8 mouse cellular contexts compared by ENCODE assay signal in genomic region chr19:53019716-53020463, GRCm38 (mm10). TPM values are rescaled to one million over a fixed set of nuclear protein-coding genes. Genes with fewer than 3 reads are reported as not detected.
DNase-seq lines count a peak whose midpoint lies in the region; ATAC-seq and TF ChIP-seq lines count a peak whose summit lies in the region.

No protein-coding gene starts in this region.

- no peak overlapping the region for H3K4me3 ChIP-seq in heart, embryonic 12.5 days
- H3K4me3 ChIP-seq in bone marrow, adult 2 months (replicated peaks; ENCODE audit: control insufficient read depth, low read depth, low read length): no peak overlapping the region
- H3K4me3 ChIP-seq in forebrain, embryonic 14.5 days (ENCODE audit: low read depth, low read length): no peak overlapping the region
- H3K4me3 ChIP-seq in lung, postnatal 0 days (ENCODE audit: low read depth, low read length): no peak overlapping the region

- H3K4me2 ChIP-seq in heart, embryonic 12.5 days: no peak overlapping the region
- H3K4me2 ChIP-seq in forebrain, embryonic 14.5 days (ENCODE audit: low read length): no peak overlapping the region
- H3K4me2 ChIP-seq in lung, postnatal 0 days (replicated peaks; ENCODE audit: low read depth, low read length): no peak overlapping the region

- no peaks in the 10 kb centered on the region for H3K9me3 ChIP-seq in heart, embryonic 12.5 days (replicated peaks)
- no peaks in the 10 kb centered on the region for H3K9me3 ChIP-seq in forebrain, embryonic 14.5 days (replicated peaks; ENCODE audit: control insufficient read depth, low read length)
- no peaks in the 10 kb centered on the region for H3K9me3 ChIP-seq in lung, postnatal 0 days (ENCODE audit: low read length)

- H3K27me3 ChIP-seq in heart, embryonic 12.5 days (replicated peaks): no peaks in the 10 kb centered on the region
- H3K27me3 ChIP-seq in forebrain, embryonic 14.5 days (replicated peaks; ENCODE audit: control insufficient read depth, insufficient read depth, low read length): no peaks in the 10 kb centered on the region
- H3K27me3 ChIP-seq in lung, postnatal 0 days (replicated peaks; ENCODE audit: insufficient read depth, low read length): no peaks in the 10 kb centered on the region

- no peak overlapping the region for H3K27ac ChIP-seq in heart, embryonic 12.5 days (ENCODE audit: poor library complexity, severe bottlenecking)
- no peak overlapping the region for H3K27ac ChIP-seq in bone marrow, adult 2 months (ENCODE audit: control insufficient read depth, insufficient read depth, low read depth, low read length, poor library complexity)
- no peak overlapping the region for H3K27ac ChIP-seq in forebrain, embryonic 14.5 days (ENCODE audit: low read depth, low read length)
- H3K27ac ChIP-seq in lung, postnatal 0 days (ENCODE audit: low read length): peak overlapping the region; percentile 57; the same call in 1 of the 2 replicates

- TF ChIP-seq EP300 in lung, postnatal 0 days (IDR thresholded peaks at IDR 0.05): no peak; the same call in 1 of the 2 replicates

- peaks cover 84% of the 10 kb centered on the region for H3K4me1 ChIP-seq in heart, embryonic 12.5 days (replicated peaks)
- no peaks in the 10 kb centered on the region; the same call in 1 of the 2 replicates for H3K4me1 ChIP-seq in bone marrow, adult 2 months (ENCODE audit: control insufficient read depth, insufficient read depth, low read length)
- 0 out of 2 replicates have a peak, but pooled peaks cover 2% of the 10 kb centered on the region for H3K4me1 ChIP-seq in forebrain, embryonic 14.5 days (ENCODE audit: control insufficient read depth, insufficient read depth, low read length)
- no peaks in the 10 kb centered on the region; the same call in 1 of the 2 replicates for H3K4me1 ChIP-seq in lung, postnatal 0 days (ENCODE audit: insufficient read depth, low read depth, low read length)

- 66% methylated on average over 13 of the region's 13 CpGs for WGBS in heart, embryonic 12.5 days
- 64% methylated on average over 13 of the region's 13 CpGs for WGBS in bone marrow, adult 2 months
- 66% methylated on average over 13 of the region's 13 CpGs for WGBS in forebrain, embryonic 14.5 days
- 44% methylated on average over 13 of the region's 13 CpGs for WGBS in lung, postnatal 0 days

- peaks cover 38% of the 10 kb centered on the region for H3K36me3 ChIP-seq in heart, embryonic 12.5 days
- H3K36me3 ChIP-seq in forebrain, embryonic 14.5 days (ENCODE audit: control insufficient read depth, insufficient read depth, low read length): peaks cover 27% of the 10 kb centered on the region
- H3K36me3 ChIP-seq in lung, postnatal 0 days (ENCODE audit: insufficient read depth, low read length): no peaks in the 10 kb centered on the region

- no peak for TF ChIP-seq POLR2A in bone marrow, adult 2 months (IDR thresholded peaks at IDR 0.05; ENCODE audit: borderline replicate concordance, control insufficient read depth, low read depth, low read length)

- no peak for ATAC-seq in heart, embryonic 12.5 days (ENCODE audit: insufficient number of reproducible peaks, low FRiP score)
- no peak; the same call in 1 of the 2 replicates for ATAC-seq in forebrain, embryonic 14.5 days
- peak; percentile 57 for ATAC-seq in lung, postnatal 0 days

- no peak overlapping the region for H3K9ac ChIP-seq in heart, embryonic 12.5 days
- H3K9ac ChIP-seq in forebrain, embryonic 14.5 days (ENCODE audit: low read length): no peak overlapping the region
- H3K9ac ChIP-seq in lung, postnatal 0 days (replicated peaks; ENCODE audit: low read depth): no peak overlapping the region

- TF ChIP-seq CTCF in bone marrow, adult 2 months (IDR thresholded peaks at IDR 0.05; ENCODE audit: control insufficient read depth, insufficient read depth, low read length): peak; percentile 67
- peak; percentile 83 for TF ChIP-seq CTCF in lung, postnatal 0 days (IDR thresholded peaks at IDR 0.05)

- DNase-seq in heart, adult 18-20 months: peak; percentile 74 to 84
- DNase-seq in CD4-positive helper T cell, adult 2 months (ENCODE audit: low read depth, low spot score): peak; percentile 60
- peak; percentile 65 for DNase-seq in forebrain, embryonic 14.5 days (ENCODE audit: low spot score)
- peak; percentile 82 for DNase-seq in induced T-regulatory cell, adult 2 months (ENCODE audit: low read depth)
- DNase-seq in lung, postnatal 0 days (ENCODE audit: low spot score): peak; percentile 80
- DNase-seq in spleen, adult 12 weeks (ENCODE audit: low spot score): peak; percentile 50

RNA-seq across cellular contexts. Expression of gene Xpnpep1, which starts 20.1 kb away (rescaled TPM):
- 10 to 100 TPM; 65.2 to 73.3 TPM for total RNA-seq in heart, adult 18-20 months (2021)
- polyA plus RNA-seq in heart, embryonic 12.5 days (2016; fragmentation: Nextera tagmentation; extraction: Ambion mirVana): 191 TPM in 2 replicates
- 38.8 and 45.4 TPM in 2 replicates for polyA plus RNA-seq in bone marrow, adult 2 months (2011; ENCODE audit: insufficient read depth, insufficient read length, low replicate concordance, missing spikeins)
- 155 and 158 TPM in 2 replicates for polyA plus RNA-seq in forebrain, embryonic 14.5 days (2014; fragmentation: Nextera tagmentation; extraction: Ambion mirVana)
- 109 and 112 TPM in 2 replicates for polyA plus RNA-seq in lung, postnatal 0 days (2015; fragmentation: Nextera tagmentation; extraction: Ambion mirVana)
